Mouse (Mus musculus): ENCODE measurements around the gene Slc25a1. TPM values are rescaled to one million over a fixed set of nuclear protein-coding genes. Genes with fewer than 3 reads are reported as not detected.
A peak's percentile ranks its signal among the peaks of the same experiment; 100 is the strongest.
"Not testable (repeated sequence)": the region's sequence is repeated elsewhere in the genome, so short reads cannot be mapped to it uniquely, and the experiment has no call there.

The Slc25a1 gene
- 15.2 and 19.9 TPM in 2 replicates for polyA plus RNA-seq (2011; ENCODE audit: insufficient read depth, insufficient read length, low replicate concordance, missing spikeins)

- Histone ChIP-seq H3K4me1 (ENCODE audit: control insufficient read depth, insufficient read depth, low read length) (no peaks in the 10 kb centered on the region), H3K4me3 (replicated peaks; ENCODE audit: control insufficient read depth, low read depth, low read length) (peak within 1 kb of the TSS; percentile 75), H3K27ac (ENCODE audit: control insufficient read depth, insufficient read depth, low read depth, low read length, poor library complexity) (peak within 1 kb of the TSS; percentile 58)
- TF ChIP-seq CTCF (IDR thresholded peaks at IDR 0.05; ENCODE audit: control insufficient read depth, insufficient read depth, low read length), result no peak
- no peak; the same call in 1 of the 2 replicates for TF ChIP-seq POLR2A (IDR thresholded peaks at IDR 0.05; ENCODE audit: borderline replicate concordance, control insufficient read depth, low read depth, low read length)
- WGBS, result under 1% methylated on average over 47 of the region's 47 CpGs
Observed at GRCm38 (mm10) chr16:17928087-17928580, at the start of gene Slc25a1. Slc25a1 (minus strand) TSS chr16:17928219.

- Histone ChIP-seq H3K27ac (ENCODE audit: control insufficient read depth, insufficient read depth, low read depth, low read length, poor library complexity) (no peak overlapping the region), H3K4me1 (ENCODE audit: control insufficient read depth, insufficient read depth, low read length) (no peaks in the 10 kb centered on the region), H3K4me3 (replicated peaks; ENCODE audit: control insufficient read depth, low read depth, low read length) (no peak overlapping the region)
- TF ChIP-seq CTCF (IDR thresholded peaks at IDR 0.05; ENCODE audit: control insufficient read depth, insufficient read depth, low read length) (no peak), POLR2A (IDR thresholded peaks at IDR 0.05; ENCODE audit: borderline replicate concordance, control insufficient read depth, low read depth, low read length) (no peak)
- WGBS, result 75% methylated on average over 5 of the region's 5 CpGs
Observed at GRCm38 (mm10) chr16:17971853-17972252, 43.8 kb upstream of the Slc25a1 start.

- no peak overlapping the region for H3K27ac ChIP-seq (ENCODE audit: control insufficient read depth, insufficient read depth, low read depth, low read length, poor library complexity)
- no peak overlapping the region for H3K4me3 ChIP-seq (replicated peaks; ENCODE audit: control insufficient read depth, low read depth, low read length)
- no peak for TF ChIP-seq POLR2A (IDR thresholded peaks at IDR 0.05; ENCODE audit: borderline replicate concordance, control insufficient read depth, low read depth, low read length)
- no peaks in the 10 kb centered on the region for H3K4me1 ChIP-seq (ENCODE audit: control insufficient read depth, insufficient read depth, low read length)
- 91% methylated on average over 7 of the region's 7 CpGs for WGBS
Observed at GRCm38 (mm10) chr16:17962091-17962490, 34.1 kb upstream of the Slc25a1 start.

- 94% methylated on average over 17 of the region's 17 CpGs for WGBS
- not testable (repeated sequence) for H3K4me3 ChIP-seq (replicated peaks; ENCODE audit: control insufficient read depth, low read depth, low read length); H3K4me1 ChIP-seq (ENCODE audit: control insufficient read depth, insufficient read depth, low read length); H3K27ac ChIP-seq (ENCODE audit: control insufficient read depth, insufficient read depth, low read depth, low read length, poor library complexity)
Observed at GRCm38 (mm10) chr16:17956052-17956638, 28.1 kb upstream of the Slc25a1 start.

GRCm38 (mm10) chr16:17951618-17952017 lies 23.6 kb upstream of the Slc25a1 start:
- no peak overlapping the region for H3K4me3 ChIP-seq (replicated peaks; ENCODE audit: control insufficient read depth, low read depth, low read length)
- H3K4me1 ChIP-seq (ENCODE audit: control insufficient read depth, insufficient read depth, low read length), result no peaks in the 10 kb centered on the region
- H3K27ac ChIP-seq (ENCODE audit: control insufficient read depth, insufficient read depth, low read depth, low read length, poor library complexity), result no peak overlapping the region
- WGBS, result 60% methylated on average over 3 of the region's 4 CpGs
- TF ChIP-seq POLR2A (IDR thresholded peaks at IDR 0.05; ENCODE audit: borderline replicate concordance, control insufficient read depth, low read depth, low read length) (no peak), CTCF (IDR thresholded peaks at IDR 0.05; ENCODE audit: control insufficient read depth, insufficient read depth, low read length) (no peak)

GRCm38 (mm10) chr16:17950068-17950467 lies 22.0 kb upstream of the Slc25a1 start:
- TF ChIP-seq POLR2A (IDR thresholded peaks at IDR 0.05; ENCODE audit: borderline replicate concordance, control insufficient read depth, low read depth, low read length) (no peak), CTCF (IDR thresholded peaks at IDR 0.05; ENCODE audit: control insufficient read depth, insufficient read depth, low read length) (no peak)
- no peak overlapping the region for H3K4me3 ChIP-seq (replicated peaks; ENCODE audit: control insufficient read depth, low read depth, low read length)
- 78% methylated on average over 4 of the region's 4 CpGs for WGBS
- no peak overlapping the region for H3K27ac ChIP-seq (ENCODE audit: control insufficient read depth, insufficient read depth, low read depth, low read length, poor library complexity)
- H3K4me1 ChIP-seq (ENCODE audit: control insufficient read depth, insufficient read depth, low read length), result no peaks in the 10 kb centered on the region

- H3K27ac ChIP-seq (ENCODE audit: control insufficient read depth, insufficient read depth, low read depth, low read length, poor library complexity), result no peak overlapping the region
- TF ChIP-seq CTCF (IDR thresholded peaks at IDR 0.05; ENCODE audit: control insufficient read depth, insufficient read depth, low read length) (no peak), POLR2A (IDR thresholded peaks at IDR 0.05; ENCODE audit: borderline replicate concordance, control insufficient read depth, low read depth, low read length) (no peak)
- H3K4me3 ChIP-seq (replicated peaks; ENCODE audit: control insufficient read depth, low read depth, low read length), result no peak overlapping the region
- WGBS, result 42% methylated on average over 2 of the region's 2 CpGs
- no peaks in the 10 kb centered on the region for H3K4me1 ChIP-seq (ENCODE audit: control insufficient read depth, insufficient read depth, low read length)
Observed at GRCm38 (mm10) chr16:17949421-17949877, 21.4 kb upstream of the Slc25a1 start.

- TF ChIP-seq POLR2A (IDR thresholded peaks at IDR 0.05; ENCODE audit: borderline replicate concordance, control insufficient read depth, low read depth, low read length), result no peak
- no peak for TF ChIP-seq CTCF (IDR thresholded peaks at IDR 0.05; ENCODE audit: control insufficient read depth, insufficient read depth, low read length)
- Histone ChIP-seq H3K4me1 (ENCODE audit: control insufficient read depth, insufficient read depth, low read length) (no peaks in the 10 kb centered on the region), H3K4me3 (replicated peaks; ENCODE audit: control insufficient read depth, low read depth, low read length) (no peak overlapping the region), H3K27ac (ENCODE audit: control insufficient read depth, insufficient read depth, low read depth, low read length, poor library complexity) (no peak overlapping the region)
- WGBS, result 59% methylated on average over 7 of the region's 7 CpGs
Observed at GRCm38 (mm10) chr16:17945081-17945831, 17.2 kb upstream of the Slc25a1 start.

All from bone marrow, adult 2 months (tissue).